Mouse (Mus musculus) kidney, embryonic 14.5 days (tissue): ENCODE data around the gene Fam196b. TPM values are rescaled to one million over a fixed set of nuclear protein-coding genes. Genes with fewer than 3 reads are reported as not detected.

Source experiments
- ATAC-seq: fragments of 200-750 bp; cut with Nextera tagmentation; 2 replicates; pipeline ENCODE4 v1.8.0; 2017; ENCODE audit warnings: moderate number of reproducible peaks, mild to moderate bottlenecking, moderate TSS enrichment, moderate library complexity; ENCODE audit not compliant: low FRiP score, low TSS enrichment
- H3K27ac ChIP-seq: fragments of 300-500 bp; sonication (generic); 2 replicates; pipeline ENCODE4 v1.5.1; 2014; ENCODE audit warnings: low read depth, mild to moderate bottlenecking, low read length, moderate library complexity, mixed read lengths
- H3K27me3 ChIP-seq: fragments of 300-500 bp; sonication (generic); 2 replicates; pipeline ENCODE4 v1.6.1; 2014; ENCODE audit warnings: mild to moderate bottlenecking, low read length; ENCODE audit not compliant: control insufficient read depth, insufficient read depth
- H3K36me3 ChIP-seq: fragments of 300-500 bp; sonication (generic); 2 replicates; pipeline ENCODE4 v1.6.1; 2014; ENCODE audit warnings: low read length, mixed read lengths; ENCODE audit not compliant: control insufficient read depth, insufficient read depth
- H3K4me1 ChIP-seq: fragments of 300-500 bp; sonication (generic); 2 replicates; pipeline ENCODE4 v1.6.1; 2014; ENCODE audit warnings: low read length, mixed read lengths; ENCODE audit not compliant: control insufficient read depth, insufficient read depth
- H3K4me2 ChIP-seq: fragments of 300-500 bp; sonication (generic); replicated peaks from 2 replicates; pipeline ENCODE4 v1.6.1; 2014; ENCODE audit warnings: low read depth, mild to moderate bottlenecking, low read length
- H3K4me3 ChIP-seq: fragments of 300-500 bp; sonication (generic); 2 replicates; pipeline ENCODE4 v1.5.1; 2014; ENCODE audit warnings: mild to moderate bottlenecking, low read length
- H3K9ac ChIP-seq: fragments of 300-500 bp; sonication (generic); 2 replicates; pipeline ENCODE4 v1.6.1; 2014; ENCODE audit warnings: low read depth, mild to moderate bottlenecking, low read length, moderate library complexity
- H3K9me3 ChIP-seq: fragments of 300-500 bp; sonication (generic); 2 replicates; pipeline ENCODE4 v1.6.1; 2016; ENCODE audit warnings: low read length; ENCODE audit not compliant: control insufficient read depth
- WGBS: fragments of 180-500 bp; shearing (Covaris S2); extraction: QIAGEN DNeasy Blood & Tissue Kit; methylation state at CpG from one replicate; pipeline ENCODE4 v1.1.7; 2014; 5-methylcytosine and 5-hydroxymethylcytosine counted together
- polyA plus RNA-seq: library from polyadenylated mRNA; unstranded; fragments of >200 nt; fragmentation: Nextera tagmentation; extraction: Ambion mirVana; gene quantifications from 2 replicates; pipeline ENCODE4 v1.2.1, GENCODE M21; 2014

Gene Fam196b
- polyA plus RNA-seq, 1 experiment from 2014 or later, result 0.24 TPM

- H3K4me1 ChIP-seq, result no peaks in the 10 kb centered on the region
- H3K4me3 ChIP-seq, result no peak overlapping the region
- no peak overlapping the region for H3K27ac ChIP-seq
- no peak overlapping the region for H3K4me2 ChIP-seq
- no peak overlapping the region for H3K9ac ChIP-seq
- WGBS, result 82% methylated on average over 3 of the region's 3 CpGs
- H3K36me3 ChIP-seq, result no peaks in the 10 kb centered on the region
- ATAC-seq, result no peak
- no peaks in the 10 kb centered on the region for H3K9me3 ChIP-seq
- no peaks in the 10 kb centered on the region; the same call in 1 of the 2 replicates for H3K27me3 ChIP-seq
Observed at GRCm38 (mm10) chr11:34291304-34291703, 23.3 kb upstream of the Fam196b start.

GRCm38 (mm10) chr11:34297698-34298378 lies 16.8 kb upstream of the Fam196b start:
- no peaks in the 10 kb centered on the region; the same call in 1 of the 2 replicates for H3K27me3 ChIP-seq
- no peaks in the 10 kb centered on the region for H3K4me1 ChIP-seq
- no peak overlapping the region for H3K4me2 ChIP-seq
- no peak overlapping the region for H3K4me3 ChIP-seq
- no peaks in the 10 kb centered on the region for H3K9me3 ChIP-seq
- no peaks in the 10 kb centered on the region for H3K36me3 ChIP-seq
- ATAC-seq, result no peak
- no peak overlapping the region for H3K27ac ChIP-seq
- no peak overlapping the region for H3K9ac ChIP-seq
- WGBS, result 73% methylated on average over 5 of the region's 5 CpGs

- Histone ChIP-seq H3K4me3 (no peak overlapping the region), H3K9me3 (no peaks in the 10 kb centered on the region), H3K9ac (no peak overlapping the region), H3K36me3 (no peaks in the 10 kb centered on the region), H3K27ac (no peak overlapping the region), H3K4me1 (no peaks in the 10 kb centered on the region), H3K4me2 (no peak overlapping the region), H3K27me3 (no peaks in the 10 kb centered on the region; the same call in 1 of the 2 replicates)
- ATAC-seq, result no peak
- WGBS, result 71% methylated on average over 1 of the region's 1 CpGs
Observed at GRCm38 (mm10) chr11:34299550-34299949, 15.1 kb upstream of the Fam196b start.

- no peak overlapping the region for H3K9ac ChIP-seq
- no peak overlapping the region for H3K27ac ChIP-seq
- H3K4me2 ChIP-seq, result no peak overlapping the region
- H3K36me3 ChIP-seq, result no peaks in the 10 kb centered on the region
- H3K4me1 ChIP-seq, result no peaks in the 10 kb centered on the region
- H3K9me3 ChIP-seq, result no peaks in the 10 kb centered on the region
- H3K4me3 ChIP-seq, result no peak overlapping the region
- 88% methylated on average over 7 of the region's 7 CpGs for WGBS
- ATAC-seq, result no peak
- no peaks in the 10 kb centered on the region; the same call in 1 of the 2 replicates for H3K27me3 ChIP-seq
Observed at GRCm38 (mm10) chr11:34300064-34300463, 14.6 kb upstream of the Fam196b start.

GRCm38 (mm10) chr11:34306231-34306630 lies 8.4 kb upstream of the Fam196b start:
- H3K27ac ChIP-seq, result no peak overlapping the region
- H3K9me3 ChIP-seq, result no peaks in the 10 kb centered on the region
- no peaks in the 10 kb centered on the region for H3K36me3 ChIP-seq
- H3K4me3 ChIP-seq, result no peak overlapping the region
- WGBS, result 80% methylated on average over 3 of the region's 3 CpGs
- no peaks in the 10 kb centered on the region for H3K4me1 ChIP-seq
- no peak overlapping the region for H3K9ac ChIP-seq
- H3K27me3 ChIP-seq, result no peaks in the 10 kb centered on the region
- ATAC-seq, result no peak
- no peak overlapping the region for H3K4me2 ChIP-seq

GRCm38 (mm10) chr11:34308731-34309130 lies 5.9 kb upstream of the Fam196b start:
- Histone ChIP-seq H3K36me3 (no peaks in the 10 kb centered on the region), H3K4me3 (no peak overlapping the region), H3K4me2 (no peak overlapping the region), H3K27me3 (no peaks in the 10 kb centered on the region), H3K27ac (no peak overlapping the region), H3K9ac (no peak overlapping the region), H3K4me1 (no peaks in the 10 kb centered on the region), H3K9me3 (no peaks in the 10 kb centered on the region)
- 64% methylated on average over 3 of the region's 3 CpGs for WGBS
- ATAC-seq, result no peak

- 66% methylated on average over 2 of the region's 2 CpGs for WGBS
- no peaks in the 10 kb centered on the region for H3K36me3 ChIP-seq
- ATAC-seq, result no peak
- no peak overlapping the region for H3K4me2 ChIP-seq
- no peak overlapping the region for H3K27ac ChIP-seq
- no peak overlapping the region for H3K4me3 ChIP-seq
- no peaks in the 10 kb centered on the region for H3K27me3 ChIP-seq
- no peak overlapping the region for H3K9ac ChIP-seq
- H3K4me1 ChIP-seq, result no peaks in the 10 kb centered on the region
- no peaks in the 10 kb centered on the region for H3K9me3 ChIP-seq
Observed at GRCm38 (mm10) chr11:34309360-34309759, 5.3 kb upstream of the Fam196b start.

GRCm38 (mm10) chr11:34311717-34312116 lies 2.9 kb upstream of the Fam196b start:
- Histone ChIP-seq H3K36me3 (no peaks in the 10 kb centered on the region), H3K4me2 (no peak overlapping the region), H3K9ac (no peak overlapping the region), H3K4me1 (no peaks in the 10 kb centered on the region), H3K27me3 (no peaks in the 10 kb centered on the region), H3K9me3 (no peaks in the 10 kb centered on the region), H3K4me3 (no peak overlapping the region), H3K27ac (no peak overlapping the region)
- ATAC-seq, result no peak
- WGBS, result 59% methylated on average over 5 of the region's 5 CpGs

GRCm38 (mm10) chr11:34312208-34312607 lies 2.4 kb upstream of the Fam196b start:
- Histone ChIP-seq H3K27me3 (no peaks in the 10 kb centered on the region), H3K27ac (no peak overlapping the region), H3K4me1 (no peaks in the 10 kb centered on the region), H3K4me3 (no peak overlapping the region), H3K9me3 (no peaks in the 10 kb centered on the region), H3K9ac (no peak overlapping the region), H3K4me2 (no peak overlapping the region), H3K36me3 (no peaks in the 10 kb centered on the region)
- 70% methylated on average over 7 of the region's 7 CpGs for WGBS
- ATAC-seq, result no peak
